11 mouse cellular contexts compared by ENCODE assay signal in genomic region chr15:100732580-100732979, GRCm38 (mm10). TPM values are rescaled to one million over a fixed set of nuclear protein-coding genes. Genes with fewer than 3 reads are reported as not detected.
A peak's percentile ranks its signal among the peaks of the same experiment; 100 is the strongest.
DNase-seq lines count a peak whose midpoint lies in the region; ATAC-seq and TF ChIP-seq lines count a peak whose summit lies in the region.
"Had no signal": no experiment of that assay in that cellular context is flagged by ENCODE, and none has a peak within 500 bp of the region (broad histone marks: within the 10 kb centered on the region; RNA-seq: fewer than 3 reads in every experiment).

No protein-coding gene starts in this region.

- peaks cover 41% of the 10 kb centered on the region for H3K27me3 ChIP-seq in kidney, embryonic 14.5 days (ENCODE audit: control insufficient read depth, insufficient read depth, low read length)
- H3K27me3 ChIP-seq in kidney, embryonic 15.5 days = peaks cover 45% of the 10 kb centered on the region
- H3K27me3 ChIP-seq in CH12.LX (replicated peaks) = no peaks in the 10 kb centered on the region
- peaks cover 46% of the 10 kb centered on the region for H3K27me3 ChIP-seq in heart, embryonic 13.5 days (replicated peaks)
- H3K27me3 ChIP-seq in small intestine, adult 2 months (ENCODE audit: control insufficient read depth, insufficient read depth, low read length) = no peaks in the 10 kb centered on the region

- intact Hi-C loops in gastrocnemius, postnatal 14 days (cut with DNase I; ENCODE audit: low total_unique reads) = no loop called here

- H3K4me2 ChIP-seq in kidney, embryonic 14.5 days (replicated peaks; ENCODE audit: low read depth, low read length) = no peak overlapping the region
- no peak overlapping the region for H3K4me2 ChIP-seq in kidney, embryonic 15.5 days
- peak overlapping the region; percentile 76 for H3K4me2 ChIP-seq in CH12.LX (ENCODE audit: insufficient read depth, low read depth, poor library complexity, severe bottlenecking)
- H3K4me2 ChIP-seq in heart, embryonic 13.5 days = no peak overlapping the region

- ATAC-seq in kidney, embryonic 14.5 days (ENCODE audit: low FRiP score, low TSS enrichment) = 0 out of 2 replicates have a peak, but pooled peaks have one; percentile 70
- ATAC-seq in kidney, embryonic 15.5 days (replicated peaks; ENCODE audit: low FRiP score) = no peak; the same call in 1 of the 2 replicates
- ATAC-seq in heart, embryonic 13.5 days (ENCODE audit: extremely low read depth, insufficient number of reproducible peaks, low FRiP score, low TSS enrichment) = no peak

- H3K27ac ChIP-seq in kidney, embryonic 14.5 days (ENCODE audit: low read depth, low read length) = no peak overlapping the region
- no peak overlapping the region for H3K27ac ChIP-seq in kidney, embryonic 15.5 days
- H3K27ac ChIP-seq in CH12.LX (ENCODE audit: insufficient read depth, low read depth) = peak overlapping the region; percentile 10; the same call in 1 of the 2 replicates
- no peak overlapping the region for H3K27ac ChIP-seq in heart, embryonic 13.5 days (replicated peaks)
- H3K27ac ChIP-seq in small intestine, adult 2 months (ENCODE audit: insufficient read depth, low read depth, low read length) = 0 out of 2 replicates have a peak overlapping the region, but pooled peaks have one; percentile 18
- H3K27ac ChIP-seq: liver, embryonic 14.5 days had no signal

- WGBS in kidney, embryonic 14.5 days = 23% methylated on average over 5 of the region's 5 CpGs
- 27% methylated on average over 5 of the region's 5 CpGs for WGBS in kidney, embryonic 15.5 days
- 22% methylated on average over 5 of the region's 5 CpGs for WGBS in heart, embryonic 13.5 days
- 60% methylated on average over 5 of the region's 5 CpGs for WGBS in small intestine, adult 2 months

- TF ChIP-seq RAD21 in CH12.LX (IDR thresholded peaks at IDR 0.05; ENCODE audit: low read depth, low read length) = no peak; the same call in 1 of the 2 replicates

- no peak overlapping the region for H3K9ac ChIP-seq in kidney, embryonic 14.5 days (ENCODE audit: low read depth, low read length)
- no peak overlapping the region for H3K9ac ChIP-seq in kidney, embryonic 15.5 days
- peak overlapping the region; percentile 77 for H3K9ac ChIP-seq in CH12.LX (ENCODE audit: insufficient read depth, low read depth)
- 0 out of 2 replicates have a peak overlapping the region, but pooled peaks have one; percentile 33 for H3K9ac ChIP-seq in heart, embryonic 13.5 days
- H3K9ac ChIP-seq: liver, embryonic 14.5 days had no signal

- no peaks in the 10 kb centered on the region for H3K9me3 ChIP-seq in kidney, embryonic 14.5 days (ENCODE audit: control insufficient read depth, low read length)
- no peaks in the 10 kb centered on the region for H3K9me3 ChIP-seq in kidney, embryonic 15.5 days (replicated peaks)
- H3K9me3 ChIP-seq in CH12.LX (replicated peaks; ENCODE audit: low read length) = peaks cover 5% of the 10 kb centered on the region
- H3K9me3 ChIP-seq in heart, embryonic 13.5 days = no peaks in the 10 kb centered on the region

- peak; percentile 95 for DNase-seq in CH12.LX (ENCODE audit: extremely low read depth)
- no peak for DNase-seq in cerebellum, adult 9-10 months
- no peak for DNase-seq in Muller cell, postnatal 12 days (ENCODE audit: inconsistent ontology term)
- no peak for DNase-seq in gastrocnemius, postnatal 14 days
- DNase-seq: cerebellum, adult 11 months; kidney, adult 2 months had no signal

- no peaks in the 10 kb centered on the region for H3K36me3 ChIP-seq in kidney, embryonic 14.5 days (ENCODE audit: control insufficient read depth, insufficient read depth, low read length)
- H3K36me3 ChIP-seq in kidney, embryonic 15.5 days = no peaks in the 10 kb centered on the region
- peaks cover 0 to 24% of the 10 kb centered on the region in 2 experiments for H3K36me3 ChIP-seq in CH12.LX (replicated peaks in 1 of 2; ENCODE audit: control insufficient read depth in 1 of 2, insufficient read depth in 1 of 2, low read length in 1 of 2)
- H3K36me3 ChIP-seq in heart, embryonic 13.5 days = no peaks in the 10 kb centered on the region
- H3K36me3 ChIP-seq in small intestine, adult 2 months (ENCODE audit: control insufficient read depth, insufficient read depth, low read length) = no peaks in the 10 kb centered on the region

- no peaks in the 10 kb centered on the region for H3K79me2 ChIP-seq in CH12.LX (replicated peaks; ENCODE audit: control insufficient read depth, extremely low read depth, insufficient read depth, poor library complexity, severe bottlenecking)

- in situ Hi-C loops in CH12.LX (cut with MboI; ENCODE audit: low pct_ligation_motif_present, low pct_unique_long_range_greater_than_20kb, low sequenced_read_pairs) = no loop called here

- TF ChIP-seq CTCF in CH12.LX (conservative IDR thresholded peaks at IDR 0.05 in 1 of 2, IDR thresholded peaks at IDR 0.05 in 1 of 2; ENCODE audit: low read depth in 2 of 2, low read length in 2 of 2) = no peak
- TF ChIP-seq CTCF in small intestine, adult 2 months (IDR thresholded peaks at IDR 0.05; ENCODE audit: extremely low read depth, insufficient read length, insufficient replicate concordance, low read depth, low read length) = no peak

- TF ChIP-seq POLR2A in CH12.LX (IDR thresholded peaks at IDR 0.05; ENCODE audit: low read depth, low read length) = peak; percentile 74
- TF ChIP-seq POLR2A in small intestine, adult 2 months (IDR thresholded peaks at IDR 0.05; ENCODE audit: low read depth, low read length) = no peak

- H3K4me3 ChIP-seq in kidney, embryonic 14.5 days (ENCODE audit: low read length) = no peak overlapping the region
- H3K4me3 ChIP-seq in kidney, embryonic 15.5 days (replicated peaks) = no peak overlapping the region
- H3K4me3 ChIP-seq in CH12.LX (replicated peaks in 1 of 3; ENCODE audit: low read depth in 2 of 3, low read length in 2 of 3, poor library complexity in 1 of 3) = peak overlapping the region; percentile 58 to 61 (median 61)
- no peak overlapping the region for H3K4me3 ChIP-seq in heart, embryonic 13.5 days
- H3K4me3 ChIP-seq in small intestine, adult 2 months (ENCODE audit: low read depth, low read length) = peak overlapping the region; percentile 14; the same call in 1 of the 2 replicates

- TF ChIP-seq EP300 in CH12.LX (IDR thresholded peaks at IDR 0.05; ENCODE audit: low read length) = peak; percentile 80

- H3K4me1 ChIP-seq in kidney, embryonic 14.5 days (ENCODE audit: control insufficient read depth, insufficient read depth, low read length) = peaks cover 15% of the 10 kb centered on the region
- peaks cover 21% of the 10 kb centered on the region for H3K4me1 ChIP-seq in kidney, embryonic 15.5 days
- peaks cover 28 to 61% of the 10 kb centered on the region in 2 experiments for H3K4me1 ChIP-seq in CH12.LX (ENCODE audit: control insufficient read depth in 1 of 2, insufficient read depth in 2 of 2)
- peaks cover 22% of the 10 kb centered on the region for H3K4me1 ChIP-seq in heart, embryonic 13.5 days
- H3K4me1 ChIP-seq in small intestine, adult 2 months (ENCODE audit: control insufficient read depth, insufficient read depth, insufficient read length, low read length) = peaks cover 32% of the 10 kb centered on the region

- dilution Hi-C loops in CH12.LX (cut with MboI; ENCODE audit: extremely low pct_ligation_motif_present, extremely low pct_unique_long_range_greater_than_20kb, low sequenced_read_pairs) = no loop called here

TF ChIP-seq in CH12.LX, 34 proteins besides CTCF, POLR2A, EP300 and RAD21 (continues in another document):
- TF ChIP-seq GABPA (IDR thresholded peaks at IDR 0.05; ENCODE audit: insufficient replicate concordance, low read depth, low read length) (no peak), ZC3H11A (IDR thresholded peaks at IDR 0.05; ENCODE audit: low read depth, low read length) (no peak), PAX5 (IDR thresholded peaks at IDR 0.05; ENCODE audit: low read length) (no peak), MEF2A (IDR thresholded peaks at IDR 0.05; ENCODE audit: borderline replicate concordance, low read depth, low read length) (peak; percentile 68; the same call in 1 of the 2 replicates), HCFC1 (IDR thresholded peaks at IDR 0.05; ENCODE audit: low read depth, low read length) (peak; percentile 65), UBTF (IDR thresholded peaks at IDR 0.05; ENCODE audit: low read depth, low read length) (no peak), USF2 (conservative IDR thresholded peaks at IDR 0.05; ENCODE audit: low read depth, low read length) (no peak), MAZ (IDR thresholded peaks at IDR 0.05; ENCODE audit: low read depth, low read length) (peak; percentile 76; the same call in 1 of the 2 replicates), RCOR1 (conservative IDR thresholded peaks at IDR 0.05; ENCODE audit: low read depth, low read length) (peak; percentile 70; the same call in 1 of the 2 replicates)

RNA-seq across cellular contexts. Expression of gene Galnt6, which starts 3.4 kb away (rescaled TPM):
- polyA plus RNA-seq in kidney, embryonic 14.5 days (2014; fragmentation: Nextera tagmentation; extraction: Ambion mirVana) = 0.16 and 0.17 TPM in 2 replicates
- polyA plus RNA-seq in kidney, embryonic 15.5 days (2015; fragmentation: Nextera tagmentation; extraction: Ambion mirVana) = 1.0 and 2.4 TPM in 2 replicates
- total RNA-seq in CH12.LX (2012; rRNA removed) (4.4 and 5.0 TPM in 2 replicates), CH12.LX (2014; rRNA removed) (0.58 and 0.62 TPM in 2 replicates)
- polyA plus RNA-seq in CH12.LX (2012; ENCODE audit: insufficient read length, low read depth) = 2.0 TPM in 2 replicates
- polyA plus RNA-seq in heart, embryonic 13.5 days (2015; fragmentation: Nextera tagmentation; extraction: Ambion mirVana) = 0.09 and 0.13 TPM in 2 replicates
- polyA plus RNA-seq in small intestine, adult 2 months (2012; rRNA removed) = 35.2 and 73.0 TPM in 2 replicates
- total RNA-seq in gastrocnemius, postnatal 14 days (2021) = under 1 TPM; 0.18 to 0.33 TPM

RNA-seq across cellular contexts. Expression of gene Slc4a8, which starts 29.0 kb away (rescaled TPM):
- polyA plus RNA-seq in kidney, embryonic 14.5 days (2014; fragmentation: Nextera tagmentation; extraction: Ambion mirVana) = 7.6 and 8.5 TPM in 2 replicates
- polyA plus RNA-seq in kidney, embryonic 15.5 days (2015; fragmentation: Nextera tagmentation; extraction: Ambion mirVana) = 9.6 and 9.9 TPM in 2 replicates
- total RNA-seq in CH12.LX (2012; rRNA removed) = 4.1 and 4.7 TPM in 2 replicates
- 5.1 and 7.0 TPM in 2 replicates for total RNA-seq in CH12.LX (2014; rRNA removed)
- polyA plus RNA-seq in CH12.LX (2012; ENCODE audit: insufficient read length, low read depth) = 7.2 and 9.6 TPM in 2 replicates
- polyA plus RNA-seq in heart, embryonic 13.5 days (2015; fragmentation: Nextera tagmentation; extraction: Ambion mirVana) = 1.0 and 1.1 TPM in 2 replicates
- polyA plus RNA-seq in small intestine, adult 2 months (2012; rRNA removed) = 0.51 and 0.98 TPM in 2 replicates
- 1 to 10 TPM; 2.0 to 6.0 TPM for total RNA-seq in gastrocnemius, postnatal 14 days (2021)

RNA-seq across cellular contexts. Expression of gene Cela1, which starts 44.9 kb away (rescaled TPM):
- polyA plus RNA-seq in kidney, embryonic 14.5 days (2014; fragmentation: Nextera tagmentation; extraction: Ambion mirVana) = 9.4 and 9.9 TPM in 2 replicates
- polyA plus RNA-seq in kidney, embryonic 15.5 days (2015; fragmentation: Nextera tagmentation; extraction: Ambion mirVana) = 16.5 and 18.3 TPM in 2 replicates
- 4.8 and 5.1 TPM in 2 replicates for total RNA-seq in CH12.LX (2012; rRNA removed)
- 1.3 and 1.8 TPM in 2 replicates for total RNA-seq in CH12.LX (2014; rRNA removed)
- polyA plus RNA-seq in CH12.LX (2012; ENCODE audit: insufficient read length, low read depth) = 3.3 TPM in 2 replicates
- 1.7 TPM in 2 replicates for polyA plus RNA-seq in heart, embryonic 13.5 days (2015; fragmentation: Nextera tagmentation; extraction: Ambion mirVana)
- 55.9 and 26,246 TPM in 2 replicates for polyA plus RNA-seq in small intestine, adult 2 months (2012; rRNA removed)
- not detected for total RNA-seq in gastrocnemius, postnatal 14 days (2021)

Comparison
In these comparisons a context has a peak if more than half of its experiments do, and no peak if none do; other contexts are left out.
1. H3K27ac ChIP-seq: peak in CH12.LX (single experiment) and small intestine, adult 2 months (single experiment); none in kidney, embryonic 14.5 days (single experiment), kidney, embryonic 15.5 days (single experiment) and heart, embryonic 13.5 days (single experiment).
2. H3K4me3 ChIP-seq: peak in CH12.LX (3 of 3) and small intestine, adult 2 months (single experiment); none in kidney, embryonic 14.5 days (single experiment), kidney, embryonic 15.5 days (single experiment) and heart, embryonic 13.5 days (single experiment).
3. H3K9ac ChIP-seq: peak in CH12.LX (single experiment) and heart, embryonic 13.5 days (single experiment); none in kidney, embryonic 14.5 days (single experiment) and kidney, embryonic 15.5 days (single experiment).
4. RNA of gene Galnt6, which starts 3.4 kb away (polyA plus RNA-seq): 35.2 to 73.0 TPM in small intestine, adult 2 months; 1.0 to 2.4 TPM in kidney, embryonic 15.5 days, 2.0 TPM in CH12.LX, 0.16 to 0.17 TPM in kidney, embryonic 14.5 days and 0.09 to 0.13 TPM in heart, embryonic 13.5 days; every median in the first group is over 10 times any median in the second.